Mouse (Mus musculus) kidney, postnatal 0 days (tissue): ENCODE measurements at regions not wholly inside any gene's neighbourhood (a gene's known extent, or its start where the extent isn't known, plus 50 kb on each side); places are given as distances from the start of the nearest gene placed in this dataset.
A peak's percentile ranks its signal among the peaks of the same experiment; 100 is the strongest.

Source experiments
- ATAC-seq: fragments of 200-750 bp; cut with Nextera tagmentation; replicated peaks from 2 replicates; pipeline ENCODE4 v1.8.0; 2017; ENCODE audit warnings: low read depth, moderate number of reproducible peaks, moderate TSS enrichment, moderate library complexity; ENCODE audit not compliant: low FRiP score
- DNase-seq: peaks from one replicate; pipeline ENCODE4 v3.0.0-alpha.2; 2016; ENCODE audit warnings: low spot score
- H3K27ac ChIP-seq: fragments of 300-500 bp; sonication (generic); 2 replicates; pipeline ENCODE4 v1.5.1; 2014; ENCODE audit warnings: mild to moderate bottlenecking
- H3K27me3 ChIP-seq: fragments of 300-500 bp; sonication (generic); 2 replicates; pipeline ENCODE4 v1.6.1; 2014; ENCODE audit warnings: low read length, mixed read lengths; ENCODE audit not compliant: insufficient read depth
- H3K36me3 ChIP-seq: fragments of 300-500 bp; sonication (generic); 2 replicates; pipeline ENCODE4 v1.6.1; 2014; ENCODE audit warnings: low read length, mixed read lengths; ENCODE audit not compliant: insufficient read depth
- H3K4me1 ChIP-seq: fragments of 300-500 bp; sonication (generic); replicated peaks from 2 replicates; pipeline ENCODE4 v1.6.1; 2014; ENCODE audit warnings: antibody characterized with exemption, low read length, mixed read lengths; ENCODE audit not compliant: insufficient read depth
- H3K4me2 ChIP-seq: fragments of 300-500 bp; sonication (generic); 2 replicates; pipeline ENCODE4 v1.6.1; 2014; ENCODE audit warnings: mild to moderate bottlenecking, low read length, moderate library complexity, mixed read lengths
- H3K4me3 ChIP-seq: fragments of 300-500 bp; sonication (generic); replicated peaks from 2 replicates; pipeline ENCODE4 v1.5.1; 2014; ENCODE audit warnings: low read depth, low read length
- H3K9ac ChIP-seq: fragments of 300-500 bp; sonication (generic); 2 replicates; pipeline ENCODE4 v1.6.1; 2014; ENCODE audit warnings: low read depth, low read length
- H3K9me3 ChIP-seq: fragments of 300-500 bp; sonication (generic); replicated peaks from 2 replicates; pipeline ENCODE4 v1.6.1; 2016; ENCODE audit warnings: low read length, inconsistent platforms, mixed read lengths
- CTCF ChIP-seq: IDR thresholded peaks from 2 replicates; pipeline ENCODE4 v1.5.1; 2016; ENCODE audit warnings: antibody characterized with exemption, low read depth, mild to moderate bottlenecking, moderate library complexity
- WGBS: fragments of 180-500 bp; shearing (Covaris S2); extraction: QIAGEN DNeasy Blood & Tissue Kit; methylation state at CpG from one replicate; pipeline ENCODE4 v1.1.7; 2014; 5-methylcytosine and 5-hydroxymethylcytosine counted together

- no peak overlapping the region for H3K9ac ChIP-seq
Observed at GRCm38 (mm10) chr16:85668767-85669166, 115.6 kb upstream of the Cyyr1 start.

GRCm38 (mm10) chr16:85667790-85668189, 114.6 kb upstream of the Cyyr1 start:
- Histone ChIP-seq H3K4me3 (no peak overlapping the region), H3K9me3 (no peaks in the 10 kb centered on the region), H3K4me1 (no peaks in the 10 kb centered on the region), H3K36me3 (no peaks in the 10 kb centered on the region), H3K9ac (no peak overlapping the region), H3K27ac (no peak overlapping the region), H3K27me3 (no peaks in the 10 kb centered on the region), H3K4me2 (no peak overlapping the region)
- WGBS, result 65% methylated on average over 1 of the region's 1 CpGs
- TF ChIP-seq CTCF, result no peak
- DNase-seq (no peak), ATAC-seq (no peak)

More at GRCm38 (mm10) chr16:85668767-85669166, 115.6 kb upstream of the Cyyr1 start:
- Histone ChIP-seq H3K4me3 (no peak overlapping the region), H3K27me3 (no peaks in the 10 kb centered on the region), H3K4me2 (no peak overlapping the region), H3K9me3 (no peaks in the 10 kb centered on the region), H3K4me1 (no peaks in the 10 kb centered on the region), H3K36me3 (no peaks in the 10 kb centered on the region), H3K27ac (no peak overlapping the region)
- ATAC-seq, result 0 out of 2 replicates have a peak, but pooled peaks have one; percentile 57
- WGBS, result 52% methylated on average over 5 of the region's 5 CpGs
- TF ChIP-seq CTCF, result peak; percentile 45; the same call in 1 of the 2 replicates
- no peak for DNase-seq

GRCm38 (mm10) chr16:85649516-85649915, 96.3 kb upstream of the Cyyr1 start:
- DNase-seq (no peak), ATAC-seq (no peak)
- Histone ChIP-seq H3K4me1 (no peaks in the 10 kb centered on the region), H3K9ac (no peak overlapping the region), H3K27me3 (no peaks in the 10 kb centered on the region), H3K4me2 (no peak overlapping the region), H3K36me3 (no peaks in the 10 kb centered on the region), H3K27ac (no peak overlapping the region), H3K9me3 (no peaks in the 10 kb centered on the region), H3K4me3 (no peak overlapping the region)
- no peak for TF ChIP-seq CTCF
- 85% methylated on average over 1 of the region's 1 CpGs for WGBS

GRCm38 (mm10) chr16:85640992-85641391, 87.8 kb upstream of the Cyyr1 start:
- Histone ChIP-seq H3K4me1 (no peaks in the 10 kb centered on the region), H3K27ac (no peak overlapping the region), H3K36me3 (no peaks in the 10 kb centered on the region), H3K27me3 (no peaks in the 10 kb centered on the region), H3K9me3 (no peaks in the 10 kb centered on the region), H3K4me2 (no peak overlapping the region), H3K9ac (no peak overlapping the region), H3K4me3 (no peak overlapping the region)
- WGBS, result 84% methylated on average over 4 of the region's 4 CpGs
- DNase-seq (no peak), ATAC-seq (no peak)
- TF ChIP-seq CTCF, result no peak

GRCm38 (mm10) chr16:85637079-85637478, 83.9 kb upstream of the Cyyr1 start:
- no peaks in the 10 kb centered on the region for H3K4me1 ChIP-seq

GRCm38 (mm10) chr16:85629738-85630137, 76.5 kb upstream of the Cyyr1 start:
- no peaks in the 10 kb centered on the region for H3K9me3 ChIP-seq
- WGBS, result 89% methylated on average over 3 of the region's 3 CpGs
- no peak overlapping the region for H3K4me3 ChIP-seq
- no peak overlapping the region for H3K27ac ChIP-seq
- H3K36me3 ChIP-seq, result no peaks in the 10 kb centered on the region
- no peak overlapping the region for H3K9ac ChIP-seq
- H3K4me1 ChIP-seq, result no peaks in the 10 kb centered on the region
- no peak overlapping the region for H3K4me2 ChIP-seq
- TF ChIP-seq CTCF, result no peak
- ATAC-seq (no peak), DNase-seq (no peak)
- no peaks in the 10 kb centered on the region for H3K27me3 ChIP-seq

More at GRCm38 (mm10) chr16:85637079-85637478, 83.9 kb upstream of the Cyyr1 start:
- no peaks in the 10 kb centered on the region for H3K36me3 ChIP-seq
- no peak overlapping the region for H3K27ac ChIP-seq
- H3K9ac ChIP-seq, result no peak overlapping the region
- no peak overlapping the region for H3K4me3 ChIP-seq
- H3K9me3 ChIP-seq, result no peaks in the 10 kb centered on the region
- ATAC-seq (no peak), DNase-seq (no peak)
- no peak overlapping the region for H3K4me2 ChIP-seq
- 65% methylated on average over 1 of the region's 1 CpGs for WGBS
- no peaks in the 10 kb centered on the region for H3K27me3 ChIP-seq
- TF ChIP-seq CTCF, result no peak

- 75% methylated on average over 8 of the region's 8 CpGs for WGBS
Observed at GRCm38 (mm10) chr16:85624505-85624904, 71.3 kb upstream of the Cyyr1 start.

More at GRCm38 (mm10) chr16:85624505-85624904, 71.3 kb upstream of the Cyyr1 start:
- Histone ChIP-seq H3K9me3 (no peaks in the 10 kb centered on the region), H3K27ac (no peak overlapping the region), H3K4me1 (no peaks in the 10 kb centered on the region), H3K27me3 (no peaks in the 10 kb centered on the region), H3K36me3 (no peaks in the 10 kb centered on the region), H3K9ac (no peak overlapping the region), H3K4me3 (no peak overlapping the region), H3K4me2 (no peak overlapping the region)
- no peak for TF ChIP-seq CTCF
- DNase-seq (no peak), ATAC-seq (no peak)
